Mouse (Mus musculus) monocyte, adult 5-6 weeks (primary cell): Measurements from ENCODE around the gene Ift57. TPM values are rescaled to one million over a fixed set of nuclear protein-coding genes. Genes with fewer than 3 reads are reported as not detected.

ENCODE experiments used
- ATAC-seq: fragments of 153-309, 156-312 bp; replicated peaks from 2 replicates; pipeline ENCODE4 v1.8.0; 2017; ENCODE audit warnings: mild to moderate bottlenecking; ENCODE audit not compliant: low TSS enrichment, insufficient number of reproducible peaks, severe bottlenecking, poor library complexity, low FRiP score
- total RNA-seq: library from RNA; stranded (forward); fragments of 200-1000, 200-491, 200-594 nt; gene quantifications from 3 replicates; pipeline ENCODE4 v1.2.3, GENCODE M21; 2017

The Ift57 gene
- total RNA-seq, 1 experiment from 2014 or later, result 24.7 TPM

DNA sequence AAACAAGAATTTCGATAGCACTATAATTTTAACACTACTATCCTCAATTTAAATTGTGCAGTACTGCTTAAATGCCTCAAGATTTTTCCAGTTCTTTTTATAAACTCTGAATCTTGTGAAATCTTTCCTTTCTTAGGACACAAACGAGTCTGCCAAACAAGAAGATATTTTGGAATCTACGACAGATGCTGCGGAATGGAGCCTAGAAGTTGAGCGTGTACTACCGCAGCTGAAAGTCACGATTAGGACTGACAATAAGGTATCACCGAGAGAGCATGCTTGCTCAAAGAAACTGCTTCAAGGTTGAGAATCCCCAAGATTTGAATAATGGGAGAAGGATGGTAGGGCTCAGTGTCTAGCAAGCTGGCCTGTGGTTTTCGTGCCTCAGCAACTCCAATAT is 37.5 kb downstream of the Ift57 start:
- ATAC-seq, result no peak

GRCm38 (mm10) chr16:49747360-49747759 is 48.3 kb downstream of the Ift57 start:
- ATAC-seq, result no peak

GRCm38 (mm10) chr16:49752906-49753305 is 53.9 kb downstream of the Ift57 start:
- ATAC-seq, result no peak

GRCm38 (mm10) chr16:49753318-49753717 is 54.3 kb downstream of the Ift57 start:
- no peak for ATAC-seq

- no peak for ATAC-seq
These were observed 61.6 kb downstream of the Ift57 start for GRCm38 (mm10) chr16:49760517-49761203.

DNA sequence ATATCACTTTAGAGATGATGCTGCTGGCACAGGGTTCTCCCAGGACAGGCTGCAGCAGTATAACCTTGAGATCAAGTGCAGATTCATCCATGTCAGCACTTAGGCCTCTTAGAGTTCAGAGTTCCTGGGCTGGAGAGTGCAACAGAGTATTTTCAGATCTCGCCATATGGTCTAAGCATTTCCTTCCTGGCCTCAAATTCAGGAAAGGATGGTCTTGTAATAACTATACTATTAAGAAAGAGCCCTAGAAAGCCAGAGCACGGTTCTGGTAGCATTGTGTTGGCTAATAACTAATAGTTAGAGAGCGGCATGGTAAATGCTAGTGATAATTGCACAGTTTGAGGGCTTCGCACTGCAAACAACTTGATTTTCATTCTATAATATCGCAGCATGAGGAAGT is 62.9 kb downstream of the Ift57 start:
- no peak for ATAC-seq

- ATAC-seq, result peak; percentile 87
These were observed 67.3 kb downstream of the Ift57 start for GRCm38 (mm10) chr16:49766326-49766725.

DNA sequence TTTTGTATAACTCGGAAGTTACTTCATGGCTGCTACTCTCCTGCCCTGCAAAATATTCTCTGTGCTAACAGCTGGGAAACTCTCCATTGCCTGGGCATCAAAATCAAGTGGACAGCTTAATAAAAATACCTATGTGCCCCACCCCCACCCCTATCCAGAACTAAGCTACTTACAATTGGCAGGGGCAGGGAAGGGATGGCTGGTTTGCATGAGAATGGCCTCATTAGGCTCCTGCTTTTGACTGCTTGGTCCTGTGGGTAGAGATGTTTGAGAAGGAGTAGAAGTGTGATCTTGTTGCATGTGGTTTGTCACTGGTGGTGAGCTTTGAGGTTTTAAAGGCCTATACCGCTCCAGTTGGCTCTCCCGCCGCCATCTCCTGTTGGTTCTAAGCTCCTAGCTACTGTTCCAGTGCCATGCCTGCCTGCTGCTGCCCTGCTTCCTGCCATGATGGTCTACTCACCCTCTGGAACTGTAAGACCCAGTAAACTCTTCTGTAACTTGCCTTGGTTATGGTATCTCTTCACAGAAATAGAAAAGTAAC is 69.5 kb downstream of the Ift57 start:
- ATAC-seq, result no peak

GRCm38 (mm10) chr16:49769831-49770261 is 70.8 kb downstream of the Ift57 start:
- ATAC-seq, result no peak

DNA sequence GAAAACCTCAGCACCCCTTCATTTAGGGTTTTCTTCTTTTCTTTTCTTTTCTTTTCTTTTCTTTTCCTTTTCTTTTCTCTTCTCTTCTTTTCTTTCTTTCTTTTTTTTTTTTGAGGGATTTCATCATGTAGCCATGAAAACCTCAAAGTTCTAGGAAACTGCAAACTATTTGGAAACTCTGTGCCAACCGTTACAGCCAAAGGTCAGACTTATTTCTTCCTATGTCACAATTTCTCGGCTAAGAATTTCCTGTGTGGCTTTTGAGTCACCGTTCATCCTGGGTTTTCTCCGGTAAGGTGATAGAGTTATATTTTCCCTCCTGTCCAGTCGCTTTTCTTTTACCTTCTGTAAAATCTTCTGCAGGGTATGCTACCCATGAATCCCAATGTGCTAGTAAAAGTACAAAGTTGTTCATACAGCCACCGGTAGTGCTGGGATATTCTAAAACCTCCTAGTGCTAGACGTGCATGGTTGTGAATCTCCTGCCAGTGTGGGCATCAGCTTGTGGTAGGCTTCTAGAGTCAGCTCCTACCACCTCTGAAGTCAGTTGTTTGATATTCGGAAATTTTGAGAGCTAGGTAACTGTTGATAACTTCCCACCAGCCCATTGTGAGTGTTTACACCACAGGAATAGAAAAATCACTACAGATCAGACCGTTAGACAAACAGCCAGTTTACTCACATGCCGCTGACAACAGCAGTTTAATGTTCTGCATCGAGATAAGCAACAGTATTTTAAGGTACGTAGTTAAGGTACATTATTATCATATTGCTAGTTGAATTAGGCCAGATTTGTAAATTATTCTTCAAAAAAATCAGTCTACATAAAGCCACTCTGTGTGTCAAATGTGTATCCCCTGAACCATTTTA is 71.5 kb downstream of the Ift57 start:
- no peak for ATAC-seq

DNA sequence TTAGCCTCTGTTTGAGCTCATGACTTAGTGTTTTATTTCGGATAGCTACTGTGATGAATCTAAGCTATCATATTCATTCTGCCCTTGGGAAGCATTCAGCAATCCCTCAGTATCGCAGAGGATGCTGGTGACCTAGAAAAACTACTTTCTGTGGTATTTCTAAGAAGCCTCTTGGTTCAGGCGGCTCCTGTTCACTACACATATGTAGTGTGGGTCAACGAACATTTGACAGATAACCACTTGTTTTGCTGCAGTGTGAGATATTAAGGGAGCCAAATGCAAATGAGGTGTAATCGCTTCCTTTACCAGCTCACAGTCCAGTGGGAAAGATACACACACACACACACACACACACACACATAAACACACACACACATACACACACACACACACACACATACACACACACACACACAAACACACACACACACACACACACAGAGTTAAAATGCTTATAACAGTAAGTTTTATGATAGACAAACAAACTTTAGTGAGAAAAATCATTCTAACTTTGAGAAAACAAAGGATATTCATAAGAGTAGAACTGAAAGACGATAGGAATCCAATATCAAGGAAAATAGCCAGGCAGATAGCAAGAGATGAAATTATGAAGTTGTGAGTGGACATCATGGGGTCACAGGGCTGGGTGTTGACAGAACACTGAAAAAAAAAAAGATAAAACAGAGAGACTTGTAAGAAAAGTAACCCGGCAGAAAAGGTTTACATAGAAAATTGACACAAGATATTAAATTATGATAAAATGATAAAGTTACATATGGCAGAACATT is 72.8 kb downstream of the Ift57 start:
- ATAC-seq, result no peak

GRCm38 (mm10) chr16:49772576-49772975 is 73.5 kb downstream of the Ift57 start:
- ATAC-seq, result peak; percentile 45; the same call in 1 of the 2 replicates

DNA sequence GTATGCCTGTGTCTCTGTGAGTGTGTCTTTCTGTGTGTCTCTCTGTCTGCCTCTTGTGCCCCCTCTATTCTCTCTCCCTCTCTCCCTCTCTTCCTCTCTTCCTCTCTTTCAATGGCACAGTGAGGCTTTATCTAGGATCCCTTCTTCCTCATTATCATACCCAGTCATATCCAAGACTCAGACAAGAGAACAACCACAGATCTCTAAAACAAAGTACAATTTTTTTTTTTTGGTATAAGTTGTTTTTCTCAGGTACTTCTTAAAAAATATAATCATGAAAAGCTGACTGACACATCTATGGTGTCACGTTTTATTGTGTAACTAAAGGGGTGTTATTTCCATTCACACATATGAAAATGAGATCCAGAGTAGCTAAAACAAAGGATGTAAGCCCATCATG is 74.0 kb downstream of the Ift57 start:
- ATAC-seq, result no peak

DNA sequence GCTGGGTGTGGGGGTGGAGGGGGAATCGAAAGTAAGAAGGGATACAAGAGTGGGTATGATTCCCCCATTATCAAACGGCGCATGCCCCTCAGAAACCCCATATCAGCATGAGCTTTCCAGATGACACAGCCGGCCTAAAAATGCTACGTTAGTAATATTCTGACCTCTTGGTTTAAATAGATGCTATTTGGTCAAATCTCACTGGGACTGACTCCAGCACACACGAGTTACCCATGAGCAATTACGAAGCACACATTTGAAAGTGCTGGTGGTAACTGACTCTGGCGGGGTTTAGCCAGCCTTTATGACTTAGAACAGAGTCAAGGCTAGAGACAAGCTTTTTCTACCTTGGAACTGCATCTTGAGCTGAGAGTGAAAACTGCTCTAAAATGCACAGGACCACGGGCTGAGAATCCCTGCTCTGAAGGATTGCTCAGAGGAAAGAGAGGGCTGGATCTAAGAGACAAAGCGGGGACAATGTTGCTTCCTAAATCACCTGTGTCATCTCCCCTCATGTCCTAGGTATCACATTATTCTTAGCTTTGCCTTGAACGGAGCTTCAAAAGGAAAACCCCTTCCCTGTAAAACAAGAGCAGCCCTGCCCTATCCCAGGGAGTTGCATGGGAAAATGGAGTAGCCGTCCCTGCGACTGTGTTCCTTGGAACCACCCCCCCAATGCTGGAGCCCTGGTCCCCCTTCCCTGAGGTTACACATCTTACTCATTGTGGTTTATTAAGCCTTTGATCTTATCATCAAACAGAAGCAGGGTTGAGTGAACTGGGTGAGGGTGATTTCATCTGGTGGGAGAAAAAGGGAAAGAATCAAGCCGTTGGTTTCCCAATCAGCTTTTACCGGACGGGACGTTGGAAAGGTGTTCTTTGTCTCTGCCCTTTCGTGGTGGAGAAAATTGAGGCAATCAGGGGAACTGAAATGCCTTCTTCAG is 75.3 kb downstream of the Ift57 start:
- no peak for ATAC-seq

- no peak for ATAC-seq
These were observed 76.3 kb downstream of the Ift57 start for GRCm38 (mm10) chr16:49775002-49775966.

DNA sequence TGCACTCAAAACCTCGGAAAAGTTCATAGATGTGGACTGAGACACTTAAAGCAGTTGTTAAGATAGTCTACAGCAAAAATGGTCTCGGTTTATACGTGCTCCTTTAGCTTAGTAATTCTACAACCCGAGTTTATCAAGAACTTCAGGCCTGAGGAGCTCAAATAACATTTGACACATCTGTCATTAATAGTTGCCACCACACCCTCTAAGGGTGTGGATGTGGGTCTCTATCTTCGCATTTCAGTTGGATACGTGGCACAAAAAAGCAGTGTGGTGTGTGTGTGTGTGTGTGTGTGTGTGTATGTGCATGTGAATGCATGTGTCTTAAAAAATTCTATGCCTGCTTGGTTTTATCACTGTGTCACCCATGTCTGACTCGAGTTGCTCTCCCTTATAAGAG is 77.9 kb downstream of the Ift57 start:
- no peak for ATAC-seq

- peak; percentile 82 for ATAC-seq
These were observed 82.6 kb downstream of the Ift57 start for GRCm38 (mm10) chr16:49781556-49782156.
